Mouse (Mus musculus): ENCODE data around the gene Tll2.

Gene Tll2

DNA sequence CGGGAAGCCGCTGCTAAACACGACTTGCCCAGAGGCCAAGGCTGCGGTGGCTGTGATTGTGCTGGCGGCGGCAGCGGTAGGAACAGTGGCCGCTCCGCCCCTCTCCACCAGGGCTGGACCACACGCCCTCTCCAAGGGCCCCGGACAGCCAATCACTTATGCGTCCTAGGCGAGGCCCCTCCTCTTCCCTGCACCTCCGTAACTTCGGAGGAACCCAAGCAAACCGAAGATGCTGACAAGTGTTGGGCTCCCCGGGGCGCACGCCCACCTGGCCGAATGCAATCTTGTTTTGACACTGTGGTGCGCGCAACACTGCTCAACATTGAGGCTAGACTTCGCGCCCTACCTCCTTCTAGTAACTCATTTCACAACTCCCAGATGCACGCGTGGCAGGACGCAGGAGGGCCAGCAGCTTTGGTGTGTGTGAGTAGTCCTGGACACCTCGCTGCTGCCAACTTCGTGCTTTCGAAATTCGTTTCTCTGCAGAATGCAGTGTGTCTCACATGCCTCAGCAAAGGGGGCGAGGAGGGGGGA lies at the start of gene Tll2:
Gene Tll2, minus strand, starts transcription at position 25 of the 534 bp plus-strand sequence.
- no peak for DNase-seq

DNA sequence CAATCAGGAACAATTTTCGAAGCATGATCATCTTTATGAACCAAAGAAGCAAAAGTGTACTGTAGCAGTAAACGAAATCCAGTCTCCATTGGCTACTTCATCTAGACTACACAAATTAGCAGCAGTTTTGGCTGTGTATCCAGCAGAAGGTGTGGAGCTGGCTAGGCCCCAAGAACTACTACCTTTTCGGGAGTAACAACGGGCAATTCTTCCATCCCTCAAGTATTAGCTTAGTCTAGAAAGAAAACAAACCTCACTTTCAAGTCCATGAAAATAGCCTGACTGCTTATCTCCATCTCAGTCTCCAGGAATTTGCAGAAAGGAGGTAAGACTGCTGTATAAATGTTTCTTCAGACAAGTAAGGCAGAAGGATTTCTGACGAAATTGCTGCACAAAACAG lies 47.9 kb upstream of the Tll2 start:
- no peak for DNase-seq

DNA sequence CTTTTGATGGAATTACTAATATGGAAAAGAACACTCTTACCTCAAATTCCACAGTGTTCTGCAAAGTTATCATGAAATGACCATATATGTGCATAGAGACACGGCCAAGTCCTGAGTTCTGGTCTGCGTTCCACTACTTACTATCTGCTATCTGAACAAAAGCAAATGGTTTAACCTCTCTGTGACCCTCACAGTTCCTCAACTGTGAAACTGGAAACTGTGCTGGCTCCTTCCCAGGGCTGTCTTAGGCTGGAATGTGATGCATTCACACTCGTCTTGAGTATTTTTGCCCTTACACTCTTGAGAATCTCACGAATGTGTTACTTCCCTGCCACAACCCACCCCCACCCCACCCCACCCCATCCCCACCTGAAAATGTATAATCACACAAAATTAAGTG lies 42.3 kb upstream of the Tll2 start:
- DNase-seq: no peak

DNA sequence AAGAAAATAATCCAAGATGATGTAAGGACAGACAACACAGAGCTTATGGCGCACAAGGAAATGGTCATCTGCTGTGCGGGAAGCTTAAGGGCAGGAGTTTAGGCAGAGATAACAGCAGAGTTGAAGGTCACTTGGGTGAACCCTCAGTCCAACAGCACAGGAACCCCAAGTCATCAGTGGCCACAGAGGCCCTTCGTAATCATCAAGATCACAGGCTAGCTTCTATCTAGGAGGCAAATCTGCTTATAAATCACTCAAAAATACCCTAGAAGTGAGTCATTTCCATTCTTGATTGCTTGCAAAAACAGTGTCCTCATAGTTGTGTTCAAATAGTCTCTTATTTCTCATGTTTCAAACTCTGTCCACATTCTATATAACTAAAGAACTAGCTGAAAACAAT lies 41.6 kb upstream of the Tll2 start:
- DNase-seq: no peak

DNA sequence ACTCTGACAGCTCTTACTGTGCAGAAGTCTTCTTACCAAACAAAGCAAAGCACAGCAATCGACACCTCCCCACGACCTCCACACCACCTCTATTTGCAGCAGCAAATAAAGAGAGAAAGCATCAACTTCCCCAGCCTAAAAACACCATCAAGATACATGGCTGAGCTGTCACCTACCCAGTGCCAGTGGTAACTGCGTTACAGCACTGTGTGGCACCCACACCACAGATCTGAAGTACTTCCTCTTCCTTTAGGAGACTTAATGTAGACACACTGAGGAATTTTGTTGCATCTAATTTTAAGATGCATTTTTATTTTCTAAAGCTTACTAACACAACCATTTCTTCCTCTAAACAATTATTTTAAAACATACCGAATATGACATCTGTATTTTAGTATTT lies 39.6 kb upstream of the Tll2 start:
- DNase-seq: no peak

DNA sequence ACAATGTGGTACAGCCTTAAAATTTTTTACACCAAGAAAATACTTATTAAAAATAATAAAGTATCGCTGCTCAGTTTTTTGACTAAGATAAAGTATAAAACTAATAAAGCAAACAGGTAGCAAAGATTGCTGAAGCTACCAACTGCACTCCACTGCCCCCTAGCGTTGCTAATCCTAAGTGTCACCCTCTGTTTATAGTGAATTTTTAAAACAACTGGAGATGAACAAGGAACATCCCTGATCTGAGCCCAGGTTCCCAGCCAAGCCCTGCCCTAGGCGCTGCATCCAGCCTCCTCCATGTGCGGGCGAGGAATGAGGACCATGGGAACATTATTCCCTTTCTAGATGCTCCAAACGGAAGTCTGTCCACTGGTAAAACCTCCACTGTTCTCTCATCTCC lies 37.9 kb upstream of the Tll2 start:
- no peak for DNase-seq

DNA sequence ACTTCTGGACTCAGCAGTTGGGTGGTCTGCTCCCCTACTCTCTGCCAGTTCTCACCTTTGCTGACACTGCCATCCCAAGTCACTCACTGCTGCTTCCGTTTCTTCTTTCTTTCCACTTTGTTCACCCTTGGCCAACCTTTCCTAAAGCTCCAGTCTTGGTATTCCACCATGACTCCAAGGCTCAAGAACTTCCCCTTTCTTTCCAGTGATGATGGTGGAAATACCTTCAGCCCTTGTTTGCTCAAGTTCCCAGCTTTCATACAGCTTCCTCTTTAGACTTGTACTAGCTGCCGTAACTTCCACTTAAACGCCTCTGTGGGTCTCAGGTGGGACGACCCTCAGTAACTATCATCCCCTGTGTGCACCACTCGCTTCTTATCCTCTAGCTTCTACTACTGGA lies 35.4 kb upstream of the Tll2 start:
- no peak for DNase-seq

DNA sequence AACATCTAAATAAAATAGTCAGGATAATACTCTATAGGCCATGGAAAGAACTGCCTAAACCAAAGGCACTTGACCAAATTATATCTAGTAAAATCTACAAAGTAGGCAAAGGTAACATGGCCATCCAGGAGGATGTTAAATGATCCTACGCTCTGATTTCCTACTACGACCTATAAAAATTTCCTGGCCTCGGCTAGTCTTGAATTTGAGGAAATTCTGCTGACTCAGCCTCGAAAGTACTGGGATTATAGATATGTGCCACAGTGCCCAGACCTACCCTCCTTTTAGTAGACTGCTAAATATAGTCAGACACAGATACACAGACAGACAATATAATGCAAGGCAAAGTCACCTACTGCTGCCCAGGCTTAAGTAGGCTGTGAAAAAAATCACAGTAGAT lies 27.1 kb upstream of the Tll2 start:
- no peak for DNase-seq

DNA sequence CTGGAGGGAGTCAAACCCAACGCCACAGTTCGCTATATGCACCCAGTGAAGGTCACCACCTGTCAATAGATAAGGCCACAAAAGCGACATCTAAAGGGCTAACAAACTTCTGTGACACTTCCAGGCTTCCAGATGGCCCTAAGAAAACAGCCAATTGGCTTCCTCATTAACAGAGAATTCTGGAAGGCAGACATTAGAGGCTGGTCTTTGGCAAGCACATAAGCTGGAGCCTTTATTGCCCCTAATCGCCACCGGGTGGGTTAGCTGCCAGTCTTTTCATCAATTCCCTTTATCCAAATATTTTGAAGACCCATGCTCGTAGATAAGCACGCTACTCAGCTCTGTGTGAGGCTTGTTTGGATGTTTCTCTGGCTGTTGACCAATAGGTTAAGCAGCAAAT lies 1.7 kb upstream of the Tll2 start:
- no peak for DNase-seq

DNA sequence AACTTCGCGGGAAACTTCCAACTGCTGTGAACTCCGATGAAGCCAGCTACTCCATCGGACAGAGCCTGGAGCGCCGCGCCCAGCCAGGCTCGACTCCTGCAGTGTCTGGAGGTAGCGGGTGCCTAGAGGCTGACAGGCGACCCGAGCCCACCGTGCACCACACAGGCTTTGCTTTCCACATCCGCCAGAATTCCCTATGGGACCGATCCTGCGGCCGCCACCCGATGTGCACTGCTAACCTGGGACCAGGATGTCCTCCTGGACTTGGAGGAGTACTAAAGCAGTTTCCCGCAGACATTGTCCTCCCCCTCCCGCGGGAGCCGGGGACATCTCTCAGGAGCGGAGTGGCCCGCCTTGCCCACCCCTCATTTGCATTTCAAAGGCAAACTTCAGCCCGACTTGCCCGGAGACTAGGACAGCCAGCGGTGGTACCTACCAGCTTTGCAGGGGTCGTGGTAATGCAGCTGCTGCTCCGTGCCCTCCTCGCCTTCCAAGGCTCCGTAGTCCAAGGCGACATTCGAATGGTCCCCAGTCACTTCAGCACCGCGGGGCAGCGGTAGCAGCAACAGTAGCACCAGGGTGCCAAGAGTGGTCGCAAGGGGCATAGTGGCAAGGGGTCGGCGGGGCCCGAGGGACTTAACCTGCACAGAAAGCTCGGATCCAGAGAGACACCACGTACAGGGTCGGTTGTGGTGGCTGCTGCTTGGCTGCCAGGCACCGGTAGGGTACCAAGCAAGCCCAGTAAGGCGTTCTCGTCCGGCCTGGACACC lies 409 bp downstream of the Tll2 start:
- DNase-seq: no peak

DNA sequence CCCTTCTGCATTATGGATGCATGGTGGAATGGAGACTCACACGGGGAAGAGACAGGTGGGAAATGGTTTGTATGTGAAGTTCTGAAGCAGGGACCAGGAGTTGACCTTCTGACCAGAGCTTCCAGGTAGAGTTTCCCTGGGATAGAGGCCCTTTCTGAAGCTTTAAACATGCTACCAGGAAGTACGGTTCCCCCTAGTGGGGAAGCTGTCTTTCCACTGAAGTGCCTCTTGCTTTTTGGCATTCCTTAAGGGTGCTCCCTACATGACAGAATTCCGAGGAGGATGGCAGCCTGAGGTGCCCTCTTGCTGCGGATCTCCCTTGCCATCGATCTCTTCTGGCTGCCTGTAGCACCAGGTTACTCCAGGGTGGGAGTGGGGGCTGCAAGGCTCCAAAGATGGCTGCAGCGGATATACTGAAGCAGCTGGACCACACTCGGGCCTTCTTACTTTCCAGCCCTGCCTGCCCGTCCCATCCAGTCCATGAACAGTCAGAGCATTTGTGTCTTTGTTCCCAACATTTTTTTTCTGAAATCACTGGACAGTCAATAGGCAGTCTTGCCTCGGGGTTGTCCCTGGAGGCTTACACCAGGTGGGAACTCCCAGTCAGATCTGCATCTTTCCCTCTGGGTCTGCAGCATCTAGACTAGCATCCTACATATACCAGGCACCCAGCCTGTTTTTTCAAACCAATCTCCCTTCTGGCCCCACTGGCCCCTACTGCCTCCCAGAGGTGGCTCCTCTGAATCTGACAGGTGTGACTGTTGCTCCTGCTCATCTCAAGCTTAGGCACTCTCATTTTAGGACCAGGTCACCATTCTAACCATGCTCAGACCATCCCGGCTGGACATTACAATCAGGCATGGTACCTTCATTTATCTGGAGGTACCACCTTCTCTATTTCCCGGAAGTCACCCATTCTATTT lies 2.2 kb downstream of the Tll2 start:
- no peak for DNase-seq

DNA sequence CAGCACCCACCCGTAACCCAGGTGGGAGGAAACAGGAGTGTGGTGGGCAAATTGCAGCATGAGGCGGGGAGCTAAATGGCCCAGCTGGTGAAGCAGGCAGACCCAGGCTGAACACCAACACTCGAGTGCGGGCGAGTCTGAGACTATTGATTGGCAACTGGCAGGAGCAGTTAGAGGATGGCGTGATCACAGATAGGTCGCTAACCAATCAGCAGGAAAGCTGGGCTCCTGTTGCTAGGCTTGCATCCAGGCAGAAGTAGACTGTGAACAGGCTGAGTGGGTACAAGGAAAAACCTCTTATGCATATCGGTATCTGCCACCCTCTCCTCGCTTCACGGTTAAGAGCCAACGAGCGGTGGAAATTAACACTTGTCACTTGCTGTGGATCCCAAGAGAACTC lies 9.0 kb downstream of the Tll2 start:
- no peak for DNase-seq

DNA sequence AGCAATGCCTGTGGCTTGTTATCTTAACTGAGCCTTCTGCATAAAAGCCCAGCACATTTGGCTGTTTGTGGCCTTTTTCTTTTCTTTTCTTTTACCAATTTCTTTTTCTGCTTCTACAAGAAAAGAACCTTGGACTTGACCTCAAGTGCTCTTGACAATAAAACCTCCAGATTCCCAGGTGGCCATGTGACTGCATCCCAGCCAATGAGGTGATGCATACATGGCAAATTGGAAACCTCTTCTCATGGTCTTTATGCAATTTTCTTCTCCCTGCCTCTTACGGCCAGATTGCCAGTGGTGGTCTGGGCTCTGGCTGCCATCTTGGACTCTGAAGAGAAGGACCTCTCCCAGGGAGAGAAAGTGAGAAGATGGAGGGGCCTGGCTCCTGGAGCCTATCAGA lies 13.3 kb downstream of the Tll2 start:
- DNase-seq: no peak

DNA sequence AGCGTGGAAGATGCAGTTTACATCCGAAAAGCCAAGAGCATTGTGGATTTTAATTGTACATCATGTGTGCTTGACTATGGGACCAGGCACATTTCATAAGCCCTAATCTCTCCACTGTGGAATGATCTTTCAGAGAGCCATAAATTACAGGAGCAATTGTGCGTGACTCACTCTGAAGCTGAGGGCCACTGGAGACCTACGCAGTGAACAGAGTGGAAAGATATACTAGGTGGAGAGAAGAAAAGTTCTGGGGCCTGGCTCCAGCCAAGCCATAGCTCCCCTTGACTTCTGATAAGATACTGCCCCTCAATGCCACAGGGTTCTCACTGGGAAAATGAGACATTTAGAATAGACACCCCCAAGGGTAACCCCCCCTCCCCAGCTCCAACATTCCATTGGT lies 13.7 kb downstream of the Tll2 start:
- DNase-seq: no peak

DNA sequence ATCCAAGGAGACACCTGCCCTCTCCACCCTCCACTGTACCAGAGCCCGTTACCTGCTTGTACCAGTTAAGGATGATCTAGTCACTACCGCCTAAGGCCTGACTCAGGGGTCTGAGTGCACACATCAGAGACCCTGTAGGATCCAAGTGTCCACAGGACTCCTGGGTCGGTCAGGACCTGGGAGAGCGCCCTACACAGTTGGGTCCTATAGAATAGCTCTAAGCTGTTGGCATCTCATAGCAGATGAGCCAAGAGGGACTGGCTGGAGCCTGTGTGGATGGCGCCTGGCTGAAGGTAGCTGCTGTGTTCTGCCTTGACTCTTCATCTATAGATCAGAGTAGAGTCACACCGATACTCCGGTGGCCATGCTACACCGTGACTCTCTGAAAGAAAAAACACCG lies 14.9 kb downstream of the Tll2 start:
- DNase-seq: no peak

DNA sequence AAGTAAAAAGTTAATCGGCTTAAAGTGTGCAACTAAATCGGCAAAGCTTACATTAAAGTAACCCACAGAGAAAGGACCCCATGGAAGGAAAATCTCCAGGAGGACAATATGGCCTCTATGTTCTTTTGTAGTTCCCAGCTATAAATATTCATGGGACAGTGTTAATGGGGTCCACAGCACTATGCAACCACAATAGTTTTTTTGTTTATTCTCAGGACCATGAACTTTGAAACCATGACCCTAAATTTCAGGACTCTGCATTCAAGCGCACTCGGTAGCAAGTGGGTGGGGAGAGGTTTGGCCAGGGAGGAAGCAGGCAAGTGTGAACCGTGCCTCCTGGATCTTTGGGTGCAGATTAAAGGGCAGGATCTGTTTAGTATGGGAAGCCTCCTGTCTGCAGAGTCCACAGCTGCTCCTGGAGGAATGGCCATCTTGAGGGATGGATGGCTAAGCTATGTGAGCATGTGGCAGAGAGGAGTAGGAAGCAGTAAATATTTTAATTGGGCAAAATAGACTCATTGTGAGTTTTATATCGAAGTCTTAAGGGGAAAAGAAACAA lies 15.7 kb downstream of the Tll2 start:
- DNase-seq: no peak

DNA sequence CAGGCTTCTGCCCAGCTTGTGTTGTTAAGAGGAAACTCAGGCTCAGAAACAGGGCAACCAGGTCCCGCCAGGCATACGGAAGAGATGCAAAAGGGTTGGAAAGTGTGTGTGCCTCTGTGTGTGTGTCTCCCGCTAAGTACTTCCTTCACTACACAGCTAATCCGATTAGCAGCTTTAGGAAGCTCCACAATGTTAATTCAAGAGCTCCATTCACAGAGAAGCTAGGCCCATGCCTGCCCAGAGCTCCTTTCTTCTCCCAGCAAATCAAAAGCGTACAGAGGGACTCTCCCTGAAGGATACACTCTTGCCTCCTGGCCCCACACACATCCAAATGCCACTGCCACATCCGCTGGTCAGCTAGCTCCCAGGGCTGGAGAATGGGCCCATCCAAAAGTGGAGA lies 29.3 kb downstream of the Tll2 start:
- no peak for DNase-seq

DNA sequence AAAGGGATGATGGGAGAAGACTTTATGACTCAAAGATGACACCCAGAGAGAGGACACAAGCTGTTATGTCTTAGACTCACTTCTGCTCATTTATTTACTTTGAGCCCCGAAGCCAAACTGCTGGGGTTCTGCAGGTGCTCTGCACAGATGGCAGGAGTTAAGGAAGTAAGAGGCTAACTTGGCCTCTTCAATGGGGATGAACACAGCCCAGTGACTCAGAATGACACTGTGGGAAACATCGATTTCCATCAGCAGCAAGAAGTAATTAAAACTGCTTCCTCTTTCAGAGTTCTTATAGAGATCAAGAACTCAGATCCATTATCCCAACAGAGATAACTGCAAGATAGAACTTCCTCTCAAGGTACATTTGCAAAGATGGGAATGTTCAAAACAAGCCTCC lies 29.8 kb downstream of the Tll2 start:
- DNase-seq: peak; percentile 10

DNA sequence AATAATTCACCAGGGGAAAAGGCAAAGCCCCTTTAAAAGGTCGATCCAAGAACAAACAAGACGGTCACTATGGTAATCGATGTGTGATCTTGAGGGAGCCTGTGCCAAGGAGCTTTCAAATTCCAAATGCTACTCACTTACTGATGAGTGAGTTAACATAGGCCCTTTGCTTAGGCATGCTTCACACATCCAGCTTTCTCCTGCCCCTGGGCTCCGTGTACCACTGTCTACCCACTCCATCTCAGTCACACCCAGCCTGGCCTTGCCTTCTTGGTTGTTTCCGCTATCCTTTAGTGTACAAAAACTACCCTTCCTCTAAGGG lies 40.8 kb downstream of the Tll2 start:
- DNase-seq: no peak

DNA sequence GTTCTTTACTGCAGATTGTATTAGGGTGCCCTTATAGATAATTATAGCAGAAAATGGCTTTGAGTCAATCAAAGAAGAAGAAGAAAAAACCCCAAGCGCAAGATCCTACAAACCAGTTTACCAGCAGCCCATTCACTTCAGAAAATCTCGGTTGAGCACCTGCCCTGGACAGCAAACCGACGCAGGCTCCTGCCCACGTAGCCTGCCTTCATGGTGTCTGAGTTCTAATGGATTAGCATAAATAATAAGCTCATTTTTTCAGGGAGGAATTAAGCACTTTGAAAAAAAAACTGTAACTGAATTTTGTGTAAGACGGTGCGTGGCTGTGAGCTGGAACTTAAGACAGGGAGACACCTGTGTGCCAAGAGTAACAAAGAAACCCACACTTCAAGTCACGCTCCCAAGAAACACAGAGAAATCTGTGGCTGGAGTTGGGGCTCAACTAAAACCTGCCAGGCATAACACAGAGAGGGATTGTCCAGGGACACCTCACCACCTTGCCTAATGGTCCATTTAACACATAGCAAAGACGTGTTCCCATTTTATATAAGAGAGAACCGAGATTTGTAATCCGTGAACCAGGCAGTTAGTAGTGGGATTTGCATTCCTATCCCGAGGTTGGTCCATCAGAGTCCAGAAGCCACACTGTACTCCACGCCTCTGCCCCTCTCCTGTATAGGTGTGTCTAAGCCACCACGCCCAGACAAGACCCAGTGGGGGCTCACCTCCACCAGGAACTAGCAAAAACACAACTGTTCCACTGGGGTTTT lies 41.3 kb downstream of the Tll2 start:
- no peak for DNase-seq

DNA sequence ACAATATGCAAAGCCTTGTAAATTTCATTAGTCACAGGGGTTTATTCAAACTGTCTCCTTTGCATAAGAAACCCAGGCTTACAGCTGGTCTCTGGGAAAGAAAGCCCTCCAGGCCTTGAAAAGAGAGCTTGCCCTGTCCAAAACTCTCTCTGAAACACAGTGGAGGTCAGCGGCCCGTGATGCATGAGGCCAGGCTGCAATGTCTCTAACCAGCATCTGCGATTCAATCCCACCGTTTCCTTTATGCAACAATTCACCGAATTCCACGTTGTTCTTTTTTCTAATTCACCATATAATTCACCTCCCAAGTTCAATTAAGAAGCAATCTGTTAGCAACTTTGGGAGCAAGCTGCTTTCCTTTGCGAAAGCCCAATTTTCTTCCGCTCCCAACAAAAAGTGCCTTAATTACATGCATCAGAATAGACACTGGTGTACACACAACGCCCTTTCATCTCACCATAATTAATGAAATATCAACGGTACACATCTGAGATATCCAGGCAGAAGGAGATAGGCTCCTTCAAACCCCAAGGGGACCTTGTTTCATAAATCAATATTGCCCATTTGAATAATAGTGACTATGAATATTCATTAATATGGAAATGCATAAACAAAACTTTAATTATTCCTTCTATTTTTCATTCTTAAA lies 42.1 kb downstream of the Tll2 start:
- no peak for DNase-seq

DNA sequence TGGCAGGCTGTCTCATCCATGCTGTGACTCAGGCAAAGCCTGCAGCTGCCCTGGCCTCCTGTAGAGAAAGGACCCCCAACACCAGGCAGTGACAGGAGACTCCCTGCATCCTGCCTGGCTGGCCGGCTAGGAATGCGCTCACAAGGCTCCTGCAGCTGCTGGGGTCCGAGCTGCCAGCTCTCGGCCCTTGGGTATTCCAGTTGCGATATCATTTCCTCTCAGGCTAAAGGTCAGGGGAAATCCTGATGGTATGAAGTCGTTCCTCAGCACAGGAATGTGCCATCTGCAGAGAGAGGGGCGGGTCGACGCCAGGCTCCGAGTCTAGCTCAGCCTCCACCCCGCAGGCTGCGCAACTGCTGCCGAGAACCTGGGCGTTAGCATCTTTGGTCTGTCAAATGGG lies 46.2 kb downstream of the Tll2 start:
- DNase-seq: no peak

DNA sequence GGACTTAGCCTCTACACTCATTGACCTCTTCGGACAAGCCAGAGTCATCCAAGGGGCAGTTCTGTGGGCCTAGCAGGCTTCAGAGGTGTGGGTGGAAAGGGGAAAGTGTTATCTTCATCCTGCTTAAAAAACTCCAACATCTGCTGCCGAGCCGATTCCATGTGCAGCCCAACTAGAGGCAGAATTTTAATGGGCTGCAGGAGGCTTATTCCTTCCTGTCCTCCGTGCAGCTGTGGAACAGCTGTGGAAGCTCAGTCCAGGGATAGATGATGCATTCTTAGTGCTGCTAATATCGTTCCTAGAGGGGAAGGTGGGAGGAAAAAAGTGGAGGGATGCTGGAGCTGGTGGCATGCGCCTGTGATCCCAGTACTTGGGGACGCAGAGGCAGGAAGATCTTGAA lies 52.0 kb downstream of the Tll2 start:
- DNase-seq: no peak
